Mouse (Mus musculus) heart, adult 2 months (tissue): ENCODE measurements at regions not wholly inside any gene's neighbourhood (a gene's known extent, or its start where the extent isn't known, plus 50 kb on each side); places are given as distances from the start of the nearest gene placed in this dataset.

Source experiments
- CTCF ChIP-seq: fragments of 200-600 bp; IDR thresholded peaks from 2 replicates; pipeline ENCODE4 v1.8.1; 2022; ENCODE audit warnings: antibody characterized with exemption, mild to moderate bottlenecking, moderate library complexity
- EP300 ChIP-seq: fragments of 200-500 bp; IDR thresholded peaks from 2 replicates; pipeline ENCODE4 v1.6.1; 2011; ENCODE audit warnings: low read depth, low read length, control low read depth; ENCODE audit not compliant: insufficient read depth
- POLR2A ChIP-seq: fragments of 200-500 bp; IDR thresholded peaks from 2 replicates; pipeline ENCODE4 v1.6.1; 2011; ENCODE audit warnings: mild to moderate bottlenecking, low read depth, low read length, control low read depth; ENCODE audit not compliant: insufficient read depth

DNA sequence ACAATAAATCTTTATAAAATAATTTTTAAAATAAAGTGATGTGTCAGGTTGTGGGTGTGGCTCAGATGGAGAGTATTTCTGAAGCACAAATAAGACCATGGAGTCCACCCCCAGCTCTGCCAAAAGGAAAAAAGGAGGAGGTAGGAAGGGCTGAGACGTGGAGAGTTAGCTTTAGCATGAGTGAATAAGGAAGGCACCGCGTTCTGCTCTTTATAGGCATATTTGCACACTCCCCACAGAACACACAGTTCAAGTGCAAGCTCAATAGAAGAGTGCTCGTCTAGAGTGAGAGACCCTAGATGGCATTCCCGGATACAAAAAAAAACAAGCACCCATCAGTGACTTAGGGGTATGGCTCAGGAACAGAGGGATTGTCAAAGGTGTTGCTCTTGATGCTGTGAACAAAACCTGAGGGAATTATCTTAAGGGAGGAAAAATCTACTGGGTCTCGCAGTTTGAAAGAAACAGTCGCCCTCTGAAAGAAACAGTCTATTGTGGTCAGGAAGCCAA, 134.2 kb downstream of the Ly86 start:
- TF ChIP-seq POLR2A = no peak
- TF ChIP-seq CTCF = no peak
- TF ChIP-seq EP300 = no peak
